Mouse (Mus musculus): ENCODE results near the gene Cebpe.

GRCm38 (mm10) chr14:54747942-54748917 lies 36.3 kb upstream of the Cebpe start:
- TF ChIP-seq CTCF (IDR thresholded peaks at IDR 0.05; ENCODE audit: borderline replicate concordance, insufficient read depth, low read length) (no peak), POLR2A (IDR thresholded peaks at IDR 0.05; ENCODE audit: low read depth, low read length) (no peak)

All from embryonic fibroblast, embryonic 13.5 days (primary cell).